Mouse (Mus musculus): ENCODE results near the gene Olfr1382. TPM values are rescaled to one million over a fixed set of nuclear protein-coding genes. Genes with fewer than 3 reads are reported as not detected.

The Olfr1382 gene
- not detected for polyA plus RNA-seq (2014; fragmentation: Illumina TruSeq; extraction: RNeasy Lipid Tissue Mini Kit (QIAGEN cat#74804); ENCODE audit: low replicate concordance)

DNA sequence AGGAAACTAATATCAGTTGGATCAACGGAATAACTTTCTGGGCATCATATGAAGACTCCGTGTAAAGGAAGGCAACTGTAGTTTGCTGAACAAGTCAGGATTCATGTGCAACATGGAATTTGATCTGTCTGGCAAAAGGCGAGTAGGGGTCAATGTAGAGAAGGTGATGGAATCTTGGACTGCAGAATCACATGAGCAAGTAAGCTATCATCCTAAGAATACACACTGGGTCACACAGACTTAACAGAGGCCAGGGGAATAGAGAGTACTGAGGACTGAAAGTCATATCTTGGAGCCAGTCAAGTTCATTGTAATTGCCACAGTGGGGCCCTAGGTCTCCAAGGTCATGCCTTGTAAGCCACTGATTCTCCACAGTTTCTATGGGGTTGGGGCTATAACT lies at the start of gene Olfr1382:
TSS of gene Olfr1382 (plus strand) at position 301 of the 400 bp plus-strand sequence.

DNA sequence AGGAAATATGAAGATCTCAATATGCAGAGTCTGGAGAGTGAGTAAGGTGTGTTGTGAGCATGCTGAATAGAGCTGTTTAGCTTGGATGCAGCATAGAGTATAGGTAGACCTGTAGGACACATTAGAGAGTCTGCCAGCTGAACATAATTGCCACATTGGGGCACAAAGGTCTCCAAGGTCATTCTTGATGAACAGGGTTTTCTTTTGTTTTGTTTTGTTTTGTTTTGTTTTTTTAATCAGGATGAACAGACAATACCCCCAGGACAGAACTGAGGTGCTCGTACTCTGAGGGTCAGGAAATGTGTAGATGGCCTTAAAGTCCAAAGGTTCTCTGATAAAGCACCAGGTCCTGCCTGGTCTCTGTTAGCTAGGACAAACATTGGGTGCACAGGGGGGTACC lies 39.3 kb upstream of the Olfr1382 start, which contains the start of gene Olfr1385:
TSS of gene Olfr1385 (plus strand) at position 301 of the 400 bp plus-strand sequence.

DNA sequence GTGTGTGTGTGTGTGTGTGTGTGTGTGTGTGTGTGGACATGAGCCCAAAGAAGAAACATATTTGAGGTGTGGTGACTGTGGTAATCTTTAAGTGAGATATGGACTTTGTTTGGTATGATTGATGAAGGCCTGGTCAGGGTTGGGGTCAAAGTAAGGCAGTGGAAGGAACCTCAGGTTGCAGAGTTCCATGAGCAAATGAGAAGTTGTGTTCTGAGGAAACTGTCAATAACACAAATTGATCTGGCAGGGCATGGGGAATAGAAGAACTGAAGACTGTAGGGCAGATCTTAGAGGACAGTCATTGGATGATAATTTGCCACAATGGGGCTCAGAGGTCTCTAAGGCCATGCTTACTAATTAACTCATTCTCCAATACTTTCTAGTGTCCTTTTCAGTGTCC lies 8.7 kb upstream of the Olfr1382 start, which contains the start of gene Olfr1383:
TSS of gene Olfr1383 (plus strand) at position 301 of the 400 bp plus-strand sequence.

GRCm38 (mm10) chr11:49543149-49543548 lies 15.1 kb downstream of the Olfr1382 start, which contains the start of gene Olfr1381:
Olfr1381 (plus strand) TSS chr11:49543449.

GRCm38 (mm10) chr11:49556578-49556977 lies 28.5 kb downstream of the Olfr1382 start, which contains the start of gene Olfr1380:
Olfr1380 (plus strand) TSS chr11:49556878.

Other genes with a start within 250 kb of the Olfr1382 start
- 0.41 TPM for gene Olfr1393, start 249.9 kb upstream of the Olfr1382 start, polyA plus RNA-seq (2014; fragmentation: Illumina TruSeq; extraction: RNeasy Lipid Tissue Mini Kit (QIAGEN cat#74804); ENCODE audit: low replicate concordance)
- 0.48 TPM for gene Olfr1392, start 243.0 kb upstream of the Olfr1382 start, polyA plus RNA-seq (2014; fragmentation: Illumina TruSeq; extraction: RNeasy Lipid Tissue Mini Kit (QIAGEN cat#74804); ENCODE audit: low replicate concordance)
- gene Olfr10, start 223.5 kb upstream of the Olfr1382 start, polyA plus RNA-seq (2014; fragmentation: Illumina TruSeq; extraction: RNeasy Lipid Tissue Mini Kit (QIAGEN cat#74804); ENCODE audit: low replicate concordance): not detected
- gene Olfr1391, start 205.5 kb upstream of the Olfr1382 start, polyA plus RNA-seq (2014; fragmentation: Illumina TruSeq; extraction: RNeasy Lipid Tissue Mini Kit (QIAGEN cat#74804); ENCODE audit: low replicate concordance): not detected
- not detected for gene Olfr1390, start 193.1 kb upstream of the Olfr1382 start, polyA plus RNA-seq (2014; fragmentation: Illumina TruSeq; extraction: RNeasy Lipid Tissue Mini Kit (QIAGEN cat#74804); ENCODE audit: low replicate concordance)
- gene Olfr1389, start 105.2 kb upstream of the Olfr1382 start, polyA plus RNA-seq (2014; fragmentation: Illumina TruSeq; extraction: RNeasy Lipid Tissue Mini Kit (QIAGEN cat#74804); ENCODE audit: low replicate concordance): not detected
- not detected for gene Olfr1388, start 91.6 kb upstream of the Olfr1382 start, polyA plus RNA-seq (2014; fragmentation: Illumina TruSeq; extraction: RNeasy Lipid Tissue Mini Kit (QIAGEN cat#74804); ENCODE audit: low replicate concordance)
- gene Olfr1387, start 72.9 kb upstream of the Olfr1382 start, polyA plus RNA-seq (2014; fragmentation: Illumina TruSeq; extraction: RNeasy Lipid Tissue Mini Kit (QIAGEN cat#74804); ENCODE audit: low replicate concordance): not detected
- not detected for gene Olfr1386, start 63.2 kb upstream of the Olfr1382 start, polyA plus RNA-seq (2014; fragmentation: Illumina TruSeq; extraction: RNeasy Lipid Tissue Mini Kit (QIAGEN cat#74804); ENCODE audit: low replicate concordance)
- not detected for gene Olfr1385, start 39.2 kb upstream of the Olfr1382 start, polyA plus RNA-seq (2014; fragmentation: Illumina TruSeq; extraction: RNeasy Lipid Tissue Mini Kit (QIAGEN cat#74804); ENCODE audit: low replicate concordance)
- not detected for gene Olfr1384, start 21.5 kb upstream of the Olfr1382 start, polyA plus RNA-seq (2014; fragmentation: Illumina TruSeq; extraction: RNeasy Lipid Tissue Mini Kit (QIAGEN cat#74804); ENCODE audit: low replicate concordance)
- not detected for gene Olfr1383, start 8.6 kb upstream of the Olfr1382 start, polyA plus RNA-seq (2014; fragmentation: Illumina TruSeq; extraction: RNeasy Lipid Tissue Mini Kit (QIAGEN cat#74804); ENCODE audit: low replicate concordance)
- not detected for gene Olfr1381, start 15.2 kb downstream of the Olfr1382 start, polyA plus RNA-seq (2014; fragmentation: Illumina TruSeq; extraction: RNeasy Lipid Tissue Mini Kit (QIAGEN cat#74804); ENCODE audit: low replicate concordance)
- gene Olfr1380, start 28.6 kb downstream of the Olfr1382 start, polyA plus RNA-seq (2014; fragmentation: Illumina TruSeq; extraction: RNeasy Lipid Tissue Mini Kit (QIAGEN cat#74804); ENCODE audit: low replicate concordance): not detected
- 0.37 TPM for gene Flt4, start 81.0 kb downstream of the Olfr1382 start, polyA plus RNA-seq (2014; fragmentation: Illumina TruSeq; extraction: RNeasy Lipid Tissue Mini Kit (QIAGEN cat#74804); ENCODE audit: low replicate concordance)
- not detected for gene Scgb3a1, start 135.4 kb downstream of the Olfr1382 start, polyA plus RNA-seq (2014; fragmentation: Illumina TruSeq; extraction: RNeasy Lipid Tissue Mini Kit (QIAGEN cat#74804); ENCODE audit: low replicate concordance)
- 160 TPM for gene Cnot6, start 184.5 kb downstream of the Olfr1382 start, polyA plus RNA-seq (2014; fragmentation: Illumina TruSeq; extraction: RNeasy Lipid Tissue Mini Kit (QIAGEN cat#74804); ENCODE audit: low replicate concordance)

All from small intestine, adult 10 weeks (tissue).